Mouse (Mus musculus) midbrain, embryonic 14.5 days (tissue): Measurements from ENCODE around the gene Abcf3. TPM values are rescaled to one million over a fixed set of nuclear protein-coding genes. Genes with fewer than 3 reads are reported as not detected.

ENCODE experiments used
- ATAC-seq: fragments of 200-750 bp; cut with Nextera tagmentation; 2 replicates; pipeline ENCODE4 v1.8.0; 2017; ENCODE audit warnings: moderate number of reproducible peaks, moderate library complexity; ENCODE audit not compliant: low FRiP score, low TSS enrichment
- DNase-seq: peaks from one replicate; pipeline ENCODE4 v3.0.0-alpha.2; 2015
- H3K27ac ChIP-seq: fragments of 300-500 bp; sonication (generic); replicated peaks from 2 replicates; pipeline ENCODE4 v1.5.1; 2014; ENCODE audit warnings: mild to moderate bottlenecking, low read depth, low read length, moderate library complexity
- H3K27me3 ChIP-seq: fragments of 300-500 bp; sonication (generic); 2 replicates; pipeline ENCODE4 v1.6.1; 2014; ENCODE audit warnings: low read length, control low read depth, mixed read lengths; ENCODE audit not compliant: control insufficient read depth, insufficient read depth
- H3K36me3 ChIP-seq: fragments of 300-500 bp; sonication (generic); 2 replicates; pipeline ENCODE4 v1.6.1; 2014; ENCODE audit warnings: low read length, control low read depth; ENCODE audit not compliant: control insufficient read depth, insufficient read depth
- H3K4me1 ChIP-seq: fragments of 300-500 bp; sonication (generic); 2 replicates; pipeline ENCODE4 v1.6.1; 2014; ENCODE audit warnings: mild to moderate bottlenecking, antibody characterized with exemption, low read length, control low read depth; ENCODE audit not compliant: control insufficient read depth, insufficient read depth
- H3K4me2 ChIP-seq: fragments of 300-500 bp; sonication (generic); 2 replicates; pipeline ENCODE4 v1.6.1; 2014; ENCODE audit warnings: mild to moderate bottlenecking, low read length, moderate library complexity
- H3K4me3 ChIP-seq: fragments of 300-500 bp; sonication (generic); replicated peaks from 2 replicates; pipeline ENCODE4 v1.5.1; 2014; ENCODE audit warnings: low read depth, low read length
- H3K9ac ChIP-seq: fragments of 300-500 bp; sonication (generic); replicated peaks from 2 replicates; pipeline ENCODE4 v1.6.1; 2014; ENCODE audit warnings: mild to moderate bottlenecking, low read length, moderate library complexity
- H3K9me3 ChIP-seq: fragments of 300-500 bp; sonication (generic); 2 replicates; pipeline ENCODE4 v1.6.1; 2016; ENCODE audit warnings: low read length, control low read depth, mixed read lengths; ENCODE audit not compliant: control insufficient read depth
- WGBS: fragments of 180-500 bp; shearing (Covaris S2); extraction: QIAGEN DNeasy Blood & Tissue Kit; methylation state at CpG from one replicate; pipeline ENCODE4 v1.1.7; 2014; 5-methylcytosine and 5-hydroxymethylcytosine counted together
- polyA plus RNA-seq: library from polyadenylated mRNA; unstranded; fragments of >200 nt; fragmentation: Nextera tagmentation; extraction: Ambion mirVana; gene quantifications from 2 replicates; pipeline ENCODE4 v1.2.1, GENCODE M21; 2014

Abcf3 gene
- polyA plus RNA-seq, 1 experiment from 2014 or later, result 79.9 TPM

GRCm38 (mm10) chr16:20537071-20537471, 11.3 kb upstream of the Abcf3 start:
- DNase-seq, result peak; percentile 37
- Histone ChIP-seq H3K9me3 (no peaks in the 10 kb centered on the region), H3K4me2 (peak overlapping the region; percentile 95), H3K9ac (peak overlapping the region; percentile 49; the same call in 1 of the 2 replicates), H3K4me3 (peak overlapping the region; percentile 91), H3K27me3 (no peaks in the 10 kb centered on the region), H3K4me1 (peaks cover 23% of the 10 kb centered on the region), H3K36me3 (peaks cover 57% of the 10 kb centered on the region), H3K27ac (no peak overlapping the region)
- ATAC-seq, result no peak
- 4% methylated on average over 5 of the region's 5 CpGs for WGBS

GRCm38 (mm10) chr16:20537601-20538320, 10.6 kb upstream of the Abcf3 start:
- peaks cover 57% of the 10 kb centered on the region for H3K36me3 ChIP-seq
- DNase-seq, result no peak

GRCm38 (mm10) chr16:20539649-20540048, 8.7 kb upstream of the Abcf3 start:
- Histone ChIP-seq H3K4me2 (no peak overlapping the region), H3K9me3 (no peaks in the 10 kb centered on the region), H3K36me3 (peaks cover 64% of the 10 kb centered on the region), H3K9ac (no peak overlapping the region), H3K27me3 (no peaks in the 10 kb centered on the region), H3K4me1 (peaks cover 23% of the 10 kb centered on the region), H3K4me3 (no peak overlapping the region), H3K27ac (no peak overlapping the region)
- DNase-seq (no peak), ATAC-seq (no peak)
- 80% methylated on average over 3 of the region's 3 CpGs for WGBS

More at GRCm38 (mm10) chr16:20537601-20538320, 10.6 kb upstream of the Abcf3 start:
- peak overlapping the region; percentile 95 for H3K4me2 ChIP-seq
- H3K4me1 ChIP-seq, result peaks cover 23% of the 10 kb centered on the region
- WGBS, result 20% methylated on average over 6 of the region's 6 CpGs
- no peaks in the 10 kb centered on the region for H3K9me3 ChIP-seq
- no peak for ATAC-seq
- no peak overlapping the region for H3K27ac ChIP-seq
- H3K27me3 ChIP-seq, result no peaks in the 10 kb centered on the region
- peak overlapping the region; percentile 91 for H3K4me3 ChIP-seq
- peak overlapping the region; percentile 49; the same call in 1 of the 2 replicates for H3K9ac ChIP-seq

- no peak for ATAC-seq
- no peaks in the 10 kb centered on the region for H3K9me3 ChIP-seq
- WGBS, result 97% methylated on average over 4 of the region's 4 CpGs
- H3K36me3 ChIP-seq, result peaks cover 71% of the 10 kb centered on the region
- DNase-seq, result no peak
- no peaks in the 10 kb centered on the region for H3K27me3 ChIP-seq
- peaks cover 23% of the 10 kb centered on the region for H3K4me1 ChIP-seq
- no peak overlapping the region for H3K27ac ChIP-seq
- no peak overlapping the region for H3K9ac ChIP-seq
- H3K4me2 ChIP-seq, result no peak overlapping the region
- no peak overlapping the region for H3K4me3 ChIP-seq
Measured at GRCm38 (mm10) chr16:20540438-20540837, 7.9 kb upstream of the Abcf3 start.

GRCm38 (mm10) chr16:20545696-20546095, 2.7 kb upstream of the Abcf3 start:
- H3K9ac ChIP-seq, result no peak overlapping the region
- peaks cover 10% of the 10 kb centered on the region for H3K4me1 ChIP-seq
- H3K9me3 ChIP-seq, result no peaks in the 10 kb centered on the region
- 92% methylated on average over 10 of the region's 10 CpGs for WGBS
- DNase-seq (no peak), ATAC-seq (no peak)
- H3K27ac ChIP-seq, result no peak overlapping the region
- H3K27me3 ChIP-seq, result no peaks in the 10 kb centered on the region
- H3K4me2 ChIP-seq, result no peak overlapping the region
- H3K4me3 ChIP-seq, result no peak overlapping the region
- H3K36me3 ChIP-seq, result peaks cover 57% of the 10 kb centered on the region

GRCm38 (mm10) chr16:20547423-20547822, 954 bp upstream of the Abcf3 start:
- Histone ChIP-seq H3K4me2 (peak overlapping the region; percentile 61), H3K27ac (no peak overlapping the region), H3K36me3 (peaks cover 56% of the 10 kb centered on the region), H3K4me1 (peaks cover 10% of the 10 kb centered on the region), H3K27me3 (no peaks in the 10 kb centered on the region), H3K9ac (no peak overlapping the region), H3K4me3 (peak overlapping the region; percentile 84; the same call in 1 of the 2 replicates), H3K9me3 (no peaks in the 10 kb centered on the region)
- no peak for ATAC-seq
- WGBS, result 61% methylated on average over 5 of the region's 5 CpGs
- no peak for DNase-seq

- ATAC-seq (no peak), DNase-seq (no peak)
- Histone ChIP-seq H3K4me3 (peak overlapping the region; percentile 84), H3K27ac (no peak overlapping the region), H3K27me3 (no peaks in the 10 kb centered on the region), H3K9me3 (no peaks in the 10 kb centered on the region), H3K9ac (peak overlapping the region; percentile 77), H3K36me3 (peaks cover 58% of the 10 kb centered on the region), H3K4me1 (peaks cover 10% of the 10 kb centered on the region), H3K4me2 (peak overlapping the region; percentile 90)
- 60% methylated on average over 9 of the region's 9 CpGs for WGBS
Measured at GRCm38 (mm10) chr16:20549161-20549560, 784 bp downstream of the Abcf3 start.

- WGBS, result 95% methylated on average over 5 of the region's 5 CpGs
- no peak for DNase-seq
- Histone ChIP-seq H3K27ac (no peak overlapping the region), H3K9ac (no peak overlapping the region), H3K27me3 (no peaks in the 10 kb centered on the region), H3K4me1 (peaks cover 10% of the 10 kb centered on the region), H3K9me3 (no peaks in the 10 kb centered on the region), H3K36me3 (peaks cover 57% of the 10 kb centered on the region), H3K4me3 (no peak overlapping the region), H3K4me2 (no peak overlapping the region)
- ATAC-seq, result no peak
Measured at GRCm38 (mm10) chr16:20551691-20552090, 3.3 kb downstream of the Abcf3 start.

- Histone ChIP-seq H3K36me3 (peaks cover 61% of the 10 kb centered on the region), H3K9ac (no peak overlapping the region), H3K4me3 (no peak overlapping the region), H3K4me2 (no peak overlapping the region), H3K27me3 (no peaks in the 10 kb centered on the region), H3K9me3 (no peaks in the 10 kb centered on the region), H3K27ac (no peak overlapping the region), H3K4me1 (peaks cover 8% of the 10 kb centered on the region)
- WGBS, result 95% methylated on average over 1 of the region's 1 CpGs
- no peak for DNase-seq
- no peak for ATAC-seq
Measured at GRCm38 (mm10) chr16:20552594-20552993, 4.2 kb downstream of the Abcf3 start.
